Mouse (Mus musculus) liver, embryonic 16.5 days (tissue): Measurements from ENCODE around the gene Crocc2. TPM values are rescaled to one million over a fixed set of nuclear protein-coding genes. Genes with fewer than 3 reads are reported as not detected.

ENCODE experiments used
- ATAC-seq: fragments of 200-750 bp; cut with Nextera tagmentation; 2 replicates; pipeline ENCODE4 v1.8.0; 2017; ENCODE audit warnings: low read depth, mild to moderate bottlenecking, moderate number of reproducible peaks, moderate library complexity
- H3K27ac ChIP-seq: fragments of 300-500 bp; sonication (generic); 2 replicates; pipeline ENCODE4 v1.5.1; 2014; ENCODE audit warnings: mild to moderate bottlenecking, low read length
- H3K27me3 ChIP-seq: fragments of 300-500 bp; sonication (generic); 2 replicates; pipeline ENCODE4 v1.6.1; 2014; ENCODE audit warnings: low read depth, low read length, mixed read lengths; ENCODE audit not compliant: control insufficient read depth, insufficient read depth
- H3K36me3 ChIP-seq: fragments of 300-500 bp; sonication (generic); 2 replicates; pipeline ENCODE4 v1.6.1; 2014; ENCODE audit warnings: mild to moderate bottlenecking; ENCODE audit not compliant: control insufficient read depth, insufficient read depth
- H3K4me1 ChIP-seq: fragments of 300-500 bp; sonication (generic); 2 replicates; pipeline ENCODE4 v1.6.1; 2014; ENCODE audit warnings: low read depth, low read length, mixed read lengths; ENCODE audit not compliant: control insufficient read depth
- H3K4me2 ChIP-seq: fragments of 300-500 bp; sonication (generic); 2 replicates; pipeline ENCODE4 v1.6.1; 2014; ENCODE audit warnings: low read depth, low read length, mixed read lengths
- H3K4me3 ChIP-seq: fragments of 300-500 bp; sonication (generic); 2 replicates; pipeline ENCODE4 v1.5.1; 2014; ENCODE audit warnings: low read depth, mild to moderate bottlenecking, low read length
- H3K9ac ChIP-seq: fragments of 300-500 bp; sonication (generic); 2 replicates; pipeline ENCODE4 v1.6.1; 2014; ENCODE audit warnings: low read depth, low read length
- H3K9me3 ChIP-seq: fragments of 300-500 bp; sonication (generic); replicated peaks from 2 replicates; pipeline ENCODE4 v1.6.1; 2016; ENCODE audit warnings: low read length; ENCODE audit not compliant: control insufficient read depth
- WGBS: fragments of 180-500 bp; shearing (Covaris S2); extraction: QIAGEN DNeasy Blood & Tissue Kit; methylation state at CpG from one replicate; pipeline ENCODE4 v1.1.7; 2014; ENCODE audit not compliant: insufficient replicate concordance; 5-methylcytosine and 5-hydroxymethylcytosine counted together
- polyA plus RNA-seq: library from polyadenylated mRNA; unstranded; fragments of >200 nt; fragmentation: Nextera tagmentation; extraction: Ambion mirVana; gene quantifications from 2 replicates; pipeline ENCODE4 v1.2.1, GENCODE M21; 2015

Crocc2 gene
- 0.01 TPM in 1 of 2 replicates, not detected in the other for polyA plus RNA-seq

DNA sequence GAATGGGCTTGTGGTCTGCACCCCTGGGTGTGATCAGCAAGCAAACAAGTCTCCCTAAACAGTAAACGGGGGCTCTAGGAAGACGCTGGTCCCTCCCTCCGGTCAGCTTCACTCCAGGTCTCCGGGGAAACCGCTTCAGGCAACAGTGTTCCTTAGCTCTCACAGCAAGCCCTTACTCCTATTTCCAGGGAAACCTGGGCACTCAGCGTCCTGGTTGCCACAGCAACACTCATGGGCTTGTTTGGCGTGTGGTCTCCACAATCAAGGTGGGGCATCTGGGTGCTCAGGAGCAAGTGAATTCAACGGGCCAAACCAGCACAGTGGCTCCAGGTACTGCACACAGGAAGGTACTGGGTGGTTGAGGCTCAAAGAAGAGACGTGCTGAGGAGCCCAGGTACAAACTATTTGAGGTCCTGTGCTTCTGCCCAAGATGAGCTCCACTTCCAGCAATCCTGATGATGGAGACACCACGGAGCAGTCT is at the start of gene Crocc2:
Gene Crocc2 (plus strand): TSS at position 431 of the 481 bp plus-strand sequence.
- Histone ChIP-seq H3K9me3 (no peaks in the 10 kb centered on the region), H3K27ac (no peak within 1 kb of the TSS), H3K27me3 (no peaks in the 10 kb centered on the region), H3K4me1 (no peaks in the 10 kb centered on the region), H3K4me2 (no peak within 1 kb of the TSS), H3K4me3 (no peak within 1 kb of the TSS), H3K9ac (no peak within 1 kb of the TSS), H3K36me3 (no peaks in the 10 kb centered on the region)
- no peak for ATAC-seq
- WGBS, result 47% methylated on average over 10 of the region's 10 CpGs

DNA sequence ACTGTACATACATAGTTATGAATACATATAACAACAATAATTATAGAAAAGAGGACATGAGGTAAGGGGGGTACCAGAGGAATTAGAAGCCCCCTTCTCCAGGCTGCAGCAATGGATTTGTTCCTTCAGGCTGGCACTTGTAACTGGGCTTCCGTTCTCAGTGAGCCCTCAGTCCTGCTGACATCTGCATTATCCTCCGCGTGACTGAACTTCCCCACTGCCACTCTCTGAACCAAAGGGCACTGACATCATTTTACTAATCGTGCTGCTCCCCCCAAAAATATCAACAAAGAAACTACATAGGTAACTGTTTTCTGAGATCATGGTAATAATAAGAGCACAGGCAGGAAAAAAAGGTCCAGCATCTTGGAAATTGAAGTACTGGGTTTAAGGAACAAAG is 49.7 kb upstream of the Crocc2 start:
- Histone ChIP-seq H3K4me3 (no peak overlapping the region), H3K9ac (no peak overlapping the region), H3K27me3 (no peaks in the 10 kb centered on the region), H3K4me1 (peaks cover 4% of the 10 kb centered on the region; the same call in 1 of the 2 replicates), H3K9me3 (no peaks in the 10 kb centered on the region), H3K4me2 (no peak overlapping the region), H3K36me3 (no peaks in the 10 kb centered on the region), H3K27ac (no peak overlapping the region)
- 28% methylated on average over 4 of the region's 4 CpGs for WGBS
- ATAC-seq, result no peak

DNA sequence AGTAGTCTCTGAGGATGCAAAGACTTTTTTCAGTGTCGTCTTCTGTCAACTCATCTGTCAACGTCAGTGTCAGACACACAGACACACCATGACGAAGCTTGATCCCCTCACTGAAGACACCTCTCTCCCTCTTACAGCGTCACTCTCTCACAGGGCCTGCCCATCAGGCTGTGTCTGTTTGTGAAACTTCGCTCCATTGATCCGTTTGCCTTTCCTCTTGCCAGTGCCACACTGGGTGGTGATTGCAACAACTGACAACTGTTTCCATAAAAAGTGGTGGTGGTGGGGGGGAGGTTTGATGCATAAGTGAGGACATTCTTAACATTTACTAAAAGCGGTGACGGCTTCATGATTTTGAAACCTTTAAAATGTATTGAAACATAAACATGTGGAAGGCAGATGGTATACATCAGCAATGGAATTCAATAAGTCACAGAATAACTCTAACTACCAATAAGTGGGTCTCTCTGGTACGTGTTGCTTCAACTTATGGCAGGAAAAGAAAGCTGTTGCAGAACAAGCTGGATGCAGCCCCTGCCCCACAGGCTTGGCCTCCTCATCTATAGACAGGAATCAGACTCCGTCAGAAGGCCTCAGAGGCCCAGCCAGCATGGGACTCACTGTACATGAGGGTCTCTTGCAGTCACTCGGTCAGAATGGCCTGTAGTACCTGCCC is 45.2 kb upstream of the Crocc2 start:
- Histone ChIP-seq H3K4me2 (no peak overlapping the region), H3K27me3 (no peaks in the 10 kb centered on the region), H3K36me3 (no peaks in the 10 kb centered on the region), H3K4me1 (peaks cover 5% of the 10 kb centered on the region; the same call in 1 of the 2 replicates), H3K27ac (no peak overlapping the region), H3K9me3 (no peaks in the 10 kb centered on the region), H3K4me3 (no peak overlapping the region), H3K9ac (no peak overlapping the region)
- WGBS, result 54% methylated on average over 11 of the region's 11 CpGs
- 0 out of 2 replicates have a peak, but pooled peaks have one; percentile 47 for ATAC-seq

GRCm38 (mm10) chr1:93124066-93124465 is 44.5 kb upstream of the Crocc2 start:
- Histone ChIP-seq H3K4me2 (no peak overlapping the region), H3K36me3 (no peaks in the 10 kb centered on the region), H3K27ac (no peak overlapping the region), H3K9me3 (no peaks in the 10 kb centered on the region), H3K4me1 (peaks cover 5% of the 10 kb centered on the region; the same call in 1 of the 2 replicates), H3K4me3 (no peak overlapping the region), H3K27me3 (no peaks in the 10 kb centered on the region), H3K9ac (no peak overlapping the region)
- WGBS, result 43% methylated on average over 8 of the region's 8 CpGs
- no peak for ATAC-seq

DNA sequence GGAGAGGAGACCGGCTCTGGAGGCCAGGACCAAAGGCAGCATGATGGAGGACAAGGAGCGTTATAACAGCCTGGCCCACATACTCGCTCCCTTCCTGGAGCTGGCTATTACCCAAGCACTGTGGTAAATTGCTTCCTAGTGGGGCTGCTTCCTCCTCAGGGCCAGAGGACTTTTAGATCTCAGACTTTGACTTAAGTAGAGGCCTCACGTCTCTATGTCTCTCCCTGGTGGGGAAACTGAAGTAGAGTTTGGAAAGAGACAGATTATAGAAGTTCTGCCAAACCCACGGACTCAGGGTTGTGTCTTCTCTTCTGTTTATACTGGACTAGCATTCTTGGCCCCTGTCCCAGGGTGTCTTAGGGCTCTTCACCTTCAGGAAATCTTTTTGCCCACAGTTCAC is 43.3 kb upstream of the Crocc2 start:
- no peaks in the 10 kb centered on the region for H3K9me3 ChIP-seq
- WGBS, result 36% methylated on average over 5 of the region's 5 CpGs
- H3K27me3 ChIP-seq, result no peaks in the 10 kb centered on the region
- no peak overlapping the region for H3K27ac ChIP-seq
- no peaks in the 10 kb centered on the region for H3K36me3 ChIP-seq
- H3K4me1 ChIP-seq, result peaks cover 5% of the 10 kb centered on the region; the same call in 1 of the 2 replicates
- ATAC-seq, result peak; percentile 27; the same call in 1 of the 2 replicates
- H3K4me3 ChIP-seq, result no peak overlapping the region
- no peak overlapping the region for H3K4me2 ChIP-seq
- no peak overlapping the region for H3K9ac ChIP-seq

GRCm38 (mm10) chr1:93128209-93128608 is 40.3 kb upstream of the Crocc2 start:
- peak; percentile 40 for ATAC-seq
- Histone ChIP-seq H3K36me3 (no peaks in the 10 kb centered on the region), H3K4me2 (no peak overlapping the region), H3K4me1 (peaks cover 5% of the 10 kb centered on the region; the same call in 1 of the 2 replicates), H3K27ac (no peak overlapping the region), H3K4me3 (no peak overlapping the region), H3K27me3 (no peaks in the 10 kb centered on the region), H3K9ac (no peak overlapping the region), H3K9me3 (no peaks in the 10 kb centered on the region)
- 53% methylated on average over 8 of the region's 8 CpGs for WGBS

GRCm38 (mm10) chr1:93128710-93129349 is 39.7 kb upstream of the Crocc2 start:
- no peaks in the 10 kb centered on the region for H3K9me3 ChIP-seq

GRCm38 (mm10) chr1:93130242-93130983 is 38.1 kb upstream of the Crocc2 start:
- no peak overlapping the region for H3K4me2 ChIP-seq
- H3K9ac ChIP-seq, result no peak overlapping the region
- WGBS, result 51% methylated on average over 10 of the region's 10 CpGs
- H3K4me3 ChIP-seq, result no peak overlapping the region
- no peak overlapping the region for H3K27ac ChIP-seq
- ATAC-seq, result no peak
- H3K36me3 ChIP-seq, result no peaks in the 10 kb centered on the region
- H3K4me1 ChIP-seq, result no peaks in the 10 kb centered on the region; the same call in 1 of the 2 replicates
- H3K9me3 ChIP-seq, result no peaks in the 10 kb centered on the region
- H3K27me3 ChIP-seq, result no peaks in the 10 kb centered on the region

More at GRCm38 (mm10) chr1:93128710-93129349, 39.7 kb upstream of the Crocc2 start:
- WGBS, result 31% methylated on average over 6 of the region's 6 CpGs
- Histone ChIP-seq H3K36me3 (no peaks in the 10 kb centered on the region), H3K4me1 (peaks cover 2% of the 10 kb centered on the region; the same call in 1 of the 2 replicates), H3K4me2 (no peak overlapping the region), H3K27me3 (no peaks in the 10 kb centered on the region), H3K4me3 (no peak overlapping the region), H3K27ac (no peak overlapping the region), H3K9ac (no peak overlapping the region)
- no peak for ATAC-seq
